Mouse (Mus musculus) T-helper 17 cell (primary cell): ENCODE data around the gene Sirt3.

Experiments used
- in situ Hi-C, 2 experiments: fragments of 300-600 bp; cut with MboI, MseI; formaldehyde crosslinking; loops; 1 replicate in 1 of 2; 2 replicates in 1 of 2; pipeline ENCODE4 v1.15.1; 2025; ENCODE audit warnings: high pct_unique_total_duplicates in 2 of 2

Gene Sirt3

DNA sequence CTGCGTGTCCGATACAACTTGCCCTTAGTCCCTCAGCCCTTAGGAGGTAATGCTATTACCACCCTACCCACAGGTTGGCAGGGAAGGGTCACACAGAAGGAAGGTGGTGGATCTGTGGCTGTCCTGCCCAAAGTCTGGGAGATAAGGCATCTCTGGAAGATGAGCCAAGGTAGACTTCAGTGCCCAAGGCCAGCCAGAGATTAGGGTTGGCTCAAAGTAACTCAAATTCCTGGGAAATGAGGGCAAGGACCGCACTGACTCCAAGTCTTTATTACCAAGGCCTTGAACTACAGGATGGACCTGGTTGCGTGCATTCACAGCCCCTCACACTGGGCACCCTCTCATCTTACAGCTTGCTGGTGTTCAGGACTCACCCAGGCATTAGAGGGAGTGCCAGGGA, 30.2 kb downstream of the Sirt3 start:
- in situ Hi-C loops, result no loop called here

GRCm38 (mm10) chr7:140848591-140848990, 33.5 kb downstream of the Sirt3 start:
- in situ Hi-C loops, result loop anchor here (5.0 to 10.0 kb wide), 3 partner anchors 54 to 1796 kb away; partner anchors contain the start of gene Cox8b (in 1 of the 2)

- in situ Hi-C loops, result loop anchor here (5.0 to 10.0 kb wide), 3 partner anchors 54 to 1797 kb away; partner anchors contain the start of gene Cox8b (in 1 of the 2)
Observed at GRCm38 (mm10) chr7:140847755-140848580, 34.1 kb downstream of the Sirt3 start, which contains the start of gene Odf3. TSS of gene Odf3 (plus strand) at chr7:140847805.

DNA sequence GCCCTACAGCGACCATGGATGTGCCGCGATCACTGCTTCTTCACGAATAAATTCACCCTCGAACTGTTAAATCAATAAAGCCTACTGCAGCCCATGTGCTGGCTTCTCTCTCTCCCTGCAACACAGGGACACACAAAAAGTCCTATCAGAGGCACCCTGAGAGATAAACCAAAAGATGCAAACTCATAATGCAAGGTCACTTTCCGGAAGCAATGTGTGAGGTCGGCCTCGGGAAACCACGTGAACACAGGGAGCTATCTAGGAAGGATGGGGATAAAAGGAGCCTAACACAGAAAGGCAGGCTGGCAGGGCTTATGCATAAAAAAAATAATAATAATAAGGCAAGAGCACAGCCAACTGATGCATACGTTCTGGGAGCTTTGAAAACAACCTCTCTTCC, 35.4 kb downstream of the Sirt3 start:
- in situ Hi-C loops, result loop anchor here (5.0 to 10.0 kb wide), 3 partner anchors 56 to 1798 kb away; partner anchors contain the start of gene Cox8b (in 1 of the 2)

DNA sequence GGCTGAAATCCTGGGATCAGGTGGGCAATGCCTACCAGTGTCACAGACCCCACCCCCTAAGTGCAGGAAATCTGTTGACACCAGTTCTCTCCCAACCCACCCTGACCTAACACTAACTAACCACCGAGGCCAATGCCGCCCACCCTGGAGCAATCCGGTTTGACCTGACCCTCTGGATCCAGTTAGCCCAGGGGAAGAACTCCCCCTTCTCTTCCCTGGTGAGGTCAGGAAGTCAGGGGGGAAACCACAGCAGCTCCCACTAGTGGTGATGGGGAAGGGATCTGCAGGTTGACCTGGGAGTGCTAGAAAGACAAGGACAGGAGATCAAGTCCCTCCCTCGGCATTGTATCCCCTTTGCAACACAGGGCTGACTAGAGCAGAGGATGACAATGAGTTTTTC, 36.4 kb downstream of the Sirt3 start:
- in situ Hi-C loops, result loop anchor here (5.0 to 10.0 kb wide), 3 partner anchors 57 to 1799 kb away; partner anchors contain the start of gene Cox8b (in 1 of the 2)

GRCm38 (mm10) chr7:140844905-140845665, 37.0 kb downstream of the Sirt3 start, which contains the start of gene Scgb1c1:
TSS of gene Scgb1c1 (plus strand) at chr7:140845547.
- in situ Hi-C loops, result loop anchor here (5.0 to 10.0 kb wide), 5 partner anchors 57 to 1800 kb away; partner anchors contain the start of genes Cox8b (in 2 of the 2) and Ifitm3 (in 1 of the 2)

GRCm38 (mm10) chr7:140843806-140844205, 38.3 kb downstream of the Sirt3 start:
- in situ Hi-C loops, result loop anchor here (5.0 to 10.0 kb wide), 5 partner anchors 58 to 1801 kb away; partner anchors contain the start of genes Cox8b (in 1 of the 2) and Ifitm3 (in 1 of the 2)

GRCm38 (mm10) chr7:140840750-140841735, 41.1 kb downstream of the Sirt3 start:
- in situ Hi-C loops, result loop anchor here (5.0 to 10.0 kb wide), 5 partner anchors 61 to 1804 kb away; partner anchors contain the start of genes Cox8b (in 1 of the 2) and Ifitm3 (in 1 of the 2)

DNA sequence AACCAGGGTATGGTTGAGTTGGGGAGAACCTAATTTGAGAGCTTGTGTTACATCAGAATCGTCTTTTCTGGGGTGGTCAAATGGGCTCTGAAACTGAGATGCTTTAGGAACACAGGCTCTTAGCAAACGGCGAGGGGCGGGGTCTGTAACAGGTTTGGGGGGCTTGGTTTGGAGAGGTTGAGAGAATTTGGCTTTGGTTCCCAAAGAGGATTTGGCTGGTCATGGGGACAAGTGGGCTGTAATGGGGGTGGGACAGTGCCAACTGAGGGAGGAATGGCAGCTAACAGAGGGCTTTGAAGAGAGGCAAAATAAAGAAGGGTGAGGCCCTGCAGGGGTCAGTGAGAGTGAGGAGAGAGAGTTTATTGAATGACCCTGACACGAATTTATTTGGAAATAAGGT, 42.6 kb downstream of the Sirt3 start:
- in situ Hi-C loops, result no loop called here

- in situ Hi-C loops, result no loop called here
Observed at GRCm38 (mm10) chr7:140836243-140837115, 45.6 kb downstream of the Sirt3 start.

DNA sequence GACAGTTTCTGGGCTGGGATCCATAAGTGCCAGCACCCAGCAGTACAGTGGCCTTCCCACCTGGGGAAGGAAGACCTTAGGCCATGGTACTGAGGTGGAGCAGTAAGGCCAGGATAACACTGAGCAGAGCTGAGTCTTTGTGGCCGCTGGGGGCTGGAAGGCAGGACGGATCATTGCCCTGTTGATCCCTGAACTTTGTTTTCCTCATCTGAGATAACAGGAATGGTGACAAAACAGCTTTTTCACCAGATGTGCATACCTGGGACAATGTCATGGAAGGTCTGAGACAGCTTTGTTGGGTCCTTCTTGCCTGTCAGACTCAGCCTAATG, 46.4 kb downstream of the Sirt3 start:
- in situ Hi-C loops, result no loop called here

DNA sequence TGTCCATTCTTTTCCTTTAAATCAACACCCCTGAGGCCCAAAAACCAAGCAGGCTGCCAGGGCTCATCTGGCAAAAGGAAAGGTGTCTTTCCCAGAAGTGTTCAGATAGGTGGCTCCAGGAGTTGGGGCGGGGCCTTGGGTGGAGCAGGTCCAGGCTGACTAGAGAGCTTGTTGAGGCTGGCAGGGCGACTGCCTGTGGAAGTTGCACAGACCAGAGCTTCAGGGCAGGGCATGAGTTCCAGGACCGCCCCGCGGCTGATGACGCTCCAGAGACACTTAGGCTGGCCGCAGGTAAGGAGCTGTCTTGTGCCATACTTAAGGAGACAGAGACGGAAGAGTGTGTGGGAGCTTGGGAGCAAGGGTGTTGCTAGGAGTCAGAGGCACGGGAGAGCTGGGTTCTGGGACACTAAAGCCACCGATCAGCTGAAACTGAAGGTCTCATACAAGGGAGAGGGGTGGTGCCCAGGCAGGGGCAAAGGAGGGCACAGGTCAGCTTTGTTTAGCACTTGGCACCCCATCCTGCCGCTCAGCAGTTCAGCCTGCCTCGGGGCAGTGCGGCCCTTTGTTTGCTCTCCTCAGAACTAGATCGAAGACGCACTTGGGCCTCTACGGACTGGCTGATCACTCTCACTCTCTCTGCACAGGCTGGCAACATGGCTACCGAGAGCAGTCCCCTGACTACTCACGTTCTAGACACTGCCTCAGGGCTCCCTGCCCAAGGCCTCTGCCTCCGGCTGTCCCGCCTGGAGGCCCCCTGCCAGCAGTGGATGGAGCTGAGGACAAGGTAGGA, 46.9 kb downstream of the Sirt3 start, which contains the start of gene Urah:
TSS of gene Urah (plus strand) at position 51 of the 790 bp plus-strand sequence.
- in situ Hi-C loops, result no loop called here

- in situ Hi-C loops, result no loop called here
Observed at GRCm38 (mm10) chr7:140833341-140833740, 48.8 kb downstream of the Sirt3 start.

DNA sequence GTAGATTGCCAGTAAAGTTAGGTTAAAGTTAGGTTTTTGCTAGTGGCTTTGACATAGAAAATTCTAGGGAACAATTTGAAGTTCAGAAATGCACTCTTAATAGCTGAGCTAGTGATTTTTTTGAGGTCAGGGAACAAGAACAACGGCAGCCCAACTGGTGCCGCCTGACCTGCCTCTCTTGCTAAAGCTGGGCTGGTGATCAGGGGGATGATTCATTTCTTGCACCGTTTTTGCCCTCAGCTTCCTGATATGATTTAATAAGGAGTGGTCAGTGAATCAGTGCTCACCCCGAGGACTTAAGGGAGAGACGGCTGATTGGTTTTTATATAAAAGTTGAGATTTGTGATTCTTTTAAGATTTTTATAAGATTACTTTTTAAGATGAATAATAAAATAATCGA, 50.7 kb downstream of the Sirt3 start:
- in situ Hi-C loops, result no loop called here

DNA sequence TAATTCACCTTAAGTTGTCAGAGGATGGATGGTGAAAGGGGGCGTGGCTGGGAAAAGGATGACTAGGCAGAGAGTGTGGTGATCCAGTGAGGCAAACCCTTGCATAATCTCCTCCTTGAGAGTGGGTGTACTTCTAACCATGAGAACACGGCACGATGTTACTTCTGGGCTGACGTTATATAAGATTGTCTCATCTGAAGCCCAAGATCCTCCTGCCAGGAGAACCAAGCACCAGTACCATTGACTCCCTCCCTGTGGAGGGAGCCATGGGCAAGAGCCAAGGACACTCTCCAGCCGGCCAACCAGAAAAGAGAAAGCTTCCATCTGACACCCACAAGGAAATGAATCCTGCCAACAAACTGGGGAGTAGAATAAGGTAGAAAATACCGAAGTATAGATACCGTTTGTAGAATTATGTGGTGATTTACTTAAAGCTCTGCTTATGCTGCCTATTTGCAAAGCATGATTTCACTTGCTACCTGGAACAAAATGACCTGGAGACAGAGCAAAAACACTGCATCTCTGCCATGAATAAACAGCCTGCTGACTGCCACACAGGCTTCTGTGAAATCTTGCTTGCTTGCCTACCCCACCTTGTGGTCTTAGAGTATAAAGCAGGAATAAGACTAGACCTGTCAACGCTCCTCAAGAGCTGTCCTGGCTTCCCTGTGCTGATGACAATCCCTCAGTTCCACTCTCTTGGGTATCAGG, 53.8 kb downstream of the Sirt3 start:
- in situ Hi-C loops, result no loop called here

- in situ Hi-C loops, result no loop called here
Observed at GRCm38 (mm10) chr7:140822731-140823130, 59.4 kb downstream of the Sirt3 start.

- in situ Hi-C loops, result no loop called here
Observed at GRCm38 (mm10) chr7:140821653-140822329, 60.3 kb downstream of the Sirt3 start, which contains the start of gene Zfp941. TSS of gene Zfp941 (minus strand) at chr7:140822178.

- in situ Hi-C loops, result no loop called here
Observed at GRCm38 (mm10) chr7:140821305-140821652, 60.8 kb downstream of the Sirt3 start.
